ENCODE assay signal across 21 mouse cellular contexts in genomic region chr2:97544673-97545071, GRCm38 (mm10).
A peak's percentile ranks its signal among the peaks of the same experiment; 100 is the strongest.
DNase-seq lines count a peak whose midpoint lies in the region; ATAC-seq and TF ChIP-seq lines count a peak whose summit lies in the region.
"Had no signal": no experiment of that assay in that cellular context is flagged by ENCODE, and none has a peak within 500 bp of the region (broad histone marks: within the 10 kb centered on the region; RNA-seq: fewer than 3 reads in every experiment).

No protein-coding gene starts in this region.

- TF ChIP-seq CTCF in liver, postnatal 0 days (IDR thresholded peaks at IDR 0.05; ENCODE audit: low read depth) = no peak

- H3K9me3 ChIP-seq in forebrain, embryonic 14.5 days (replicated peaks; ENCODE audit: control insufficient read depth, low read length) = no peaks in the 10 kb centered on the region
- H3K9me3 ChIP-seq in forebrain, embryonic 16.5 days (ENCODE audit: control insufficient read depth, low read length) = no peaks in the 10 kb centered on the region
- no peaks in the 10 kb centered on the region for H3K9me3 ChIP-seq in hindbrain, embryonic 16.5 days (ENCODE audit: control insufficient read depth, low read length)
- no peaks in the 10 kb centered on the region for H3K9me3 ChIP-seq in hindbrain, embryonic 10.5 days
- no peaks in the 10 kb centered on the region; the same call in 1 of the 2 replicates for H3K9me3 ChIP-seq in liver, postnatal 0 days (ENCODE audit: low read length)
- H3K9me3 ChIP-seq: embryonic facial prominence, embryonic 13.5 days; heart, embryonic 13.5 days had no signal

- H3K4me1 ChIP-seq in forebrain, embryonic 14.5 days (ENCODE audit: control insufficient read depth, insufficient read depth, low read length) = peaks cover 7% of the 10 kb centered on the region; the same call in 1 of the 2 replicates
- H3K4me1 ChIP-seq in forebrain, embryonic 16.5 days (replicated peaks; ENCODE audit: control insufficient read depth, insufficient read depth, low read length) = peaks cover 7% of the 10 kb centered on the region; the same call in 1 of the 2 replicates
- peaks cover 3% of the 10 kb centered on the region for H3K4me1 ChIP-seq in hindbrain, embryonic 16.5 days (ENCODE audit: control insufficient read depth, insufficient read depth, low read depth, low read length)
- H3K4me1 ChIP-seq in hindbrain, embryonic 10.5 days (replicated peaks) = peaks cover 7% of the 10 kb centered on the region; the same call in 1 of the 2 replicates
- no peaks in the 10 kb centered on the region for H3K4me1 ChIP-seq in liver, postnatal 0 days (ENCODE audit: insufficient read depth)
- H3K4me1 ChIP-seq: embryonic facial prominence, embryonic 13.5 days; heart, embryonic 13.5 days had no signal

- no peaks in the 10 kb centered on the region for H3K27me3 ChIP-seq in forebrain, embryonic 14.5 days (replicated peaks; ENCODE audit: control insufficient read depth, insufficient read depth, low read length)
- no peaks in the 10 kb centered on the region for H3K27me3 ChIP-seq in forebrain, embryonic 16.5 days (replicated peaks; ENCODE audit: control insufficient read depth, insufficient read depth, low read length)
- no peaks in the 10 kb centered on the region for H3K27me3 ChIP-seq in hindbrain, embryonic 16.5 days (replicated peaks; ENCODE audit: control insufficient read depth, insufficient read depth, low read length)
- no peaks in the 10 kb centered on the region for H3K27me3 ChIP-seq in hindbrain, embryonic 10.5 days (ENCODE audit: insufficient read depth, poor library complexity, severe bottlenecking)
- H3K27me3 ChIP-seq in liver, postnatal 0 days (ENCODE audit: insufficient read depth, low read length) = no peaks in the 10 kb centered on the region
- H3K27me3 ChIP-seq: CH12.LX; embryonic facial prominence, embryonic 13.5 days; heart, embryonic 13.5 days had no signal

- H3K9ac ChIP-seq in forebrain, embryonic 14.5 days (ENCODE audit: low read length) = no peak overlapping the region
- no peak overlapping the region for H3K9ac ChIP-seq in forebrain, embryonic 16.5 days (replicated peaks; ENCODE audit: low read depth, low read length)
- H3K9ac ChIP-seq in hindbrain, embryonic 16.5 days (ENCODE audit: low read depth, low read length) = no peak overlapping the region
- no peak overlapping the region for H3K9ac ChIP-seq in liver, postnatal 0 days (replicated peaks)
- H3K9ac ChIP-seq: embryonic facial prominence, embryonic 13.5 days; heart, embryonic 13.5 days had no signal

- TF ChIP-seq EP300 in liver, postnatal 0 days (IDR thresholded peaks at IDR 0.05; ENCODE audit: low read depth) = no peak

- H3K4me2 ChIP-seq in forebrain, embryonic 14.5 days (ENCODE audit: low read length) = 0 out of 2 replicates have a peak overlapping the region, but pooled peaks have one; percentile 14
- no peak overlapping the region for H3K4me2 ChIP-seq in forebrain, embryonic 16.5 days (ENCODE audit: low read length)
- H3K4me2 ChIP-seq in hindbrain, embryonic 16.5 days (ENCODE audit: low read length) = no peak overlapping the region
- H3K4me2 ChIP-seq in liver, postnatal 0 days (ENCODE audit: low read depth, low read length) = no peak overlapping the region
- H3K4me2 ChIP-seq: embryonic facial prominence, embryonic 13.5 days; heart, embryonic 13.5 days had no signal

- 0 out of 2 replicates have a peak overlapping the region, but pooled peaks have one; percentile 53 for H3K27ac ChIP-seq in forebrain, embryonic 14.5 days (ENCODE audit: low read depth, low read length)
- H3K27ac ChIP-seq in forebrain, embryonic 16.5 days (ENCODE audit: low read length) = no peak overlapping the region
- peak overlapping the region; percentile 17; the same call in 1 of the 2 replicates for H3K27ac ChIP-seq in hindbrain, embryonic 16.5 days (ENCODE audit: low read depth, low read length)
- no peak overlapping the region for H3K27ac ChIP-seq in hindbrain, embryonic 10.5 days
- H3K27ac ChIP-seq in liver, postnatal 0 days (ENCODE audit: low read depth) = no peak overlapping the region
- H3K27ac ChIP-seq: embryonic facial prominence, embryonic 13.5 days; gastrocnemius, adult 2 months; heart, embryonic 13.5 days had no signal

- ATAC-seq in forebrain, embryonic 14.5 days = no peak
- no peak for ATAC-seq in forebrain, embryonic 16.5 days
- no peak; the same call in 1 of the 2 replicates for ATAC-seq in hindbrain, embryonic 16.5 days
- no peak for ATAC-seq in liver, postnatal 0 days
- ATAC-seq: activated CD4-positive, CD25-positive, alpha-beta regulatory T cell, adult 4 months; intestine, embryonic 16.5 days; Patski had no signal

- peak; percentile 19 for DNase-seq in forebrain, embryonic 14.5 days (ENCODE audit: low spot score)
- DNase-seq in hindbrain, embryonic 10.5 days (ENCODE audit: low spot score) = no peak
- DNase-seq in retina, embryonic 14.5 days (ENCODE audit: low spot score) = peak; percentile 26
- no peak for DNase-seq in retina, postnatal 1 day
- no peak for DNase-seq in liver, postnatal 0 days
- DNase-seq: adrenal gland, postnatal 14 days; cerebellum, adult 18-20 months; cerebellum, adult 9-11 months; cerebellum, postnatal 36 days; gastrocnemius, adult 2 months; gastrocnemius, postnatal 25 days; heart, adult 11 months; heart, postnatal 36 days had no signal

- H3K4me3 ChIP-seq in forebrain, embryonic 14.5 days (ENCODE audit: low read depth, low read length) = no peak overlapping the region
- H3K4me3 ChIP-seq in forebrain, embryonic 16.5 days (replicated peaks; ENCODE audit: low read length) = no peak overlapping the region
- no peak overlapping the region for H3K4me3 ChIP-seq in hindbrain, embryonic 16.5 days (ENCODE audit: low read length)
- H3K4me3 ChIP-seq in hindbrain, embryonic 10.5 days = no peak overlapping the region
- H3K4me3 ChIP-seq in liver, postnatal 0 days (ENCODE audit: low read depth, low read length) = no peak overlapping the region
- H3K4me3 ChIP-seq: embryonic facial prominence, embryonic 13.5 days; gastrocnemius, adult 2 months; heart, embryonic 13.5 days had no signal

- H3K36me3 ChIP-seq in forebrain, embryonic 14.5 days (ENCODE audit: control insufficient read depth, insufficient read depth, low read length) = no peaks in the 10 kb centered on the region
- no peaks in the 10 kb centered on the region for H3K36me3 ChIP-seq in forebrain, embryonic 16.5 days (ENCODE audit: control insufficient read depth, insufficient read depth)
- H3K36me3 ChIP-seq in hindbrain, embryonic 16.5 days (ENCODE audit: control insufficient read depth, insufficient read depth, low read length) = no peaks in the 10 kb centered on the region
- H3K36me3 ChIP-seq in hindbrain, embryonic 10.5 days = no peaks in the 10 kb centered on the region
- H3K36me3 ChIP-seq in liver, postnatal 0 days (replicated peaks; ENCODE audit: insufficient read depth, low read length) = no peaks in the 10 kb centered on the region
- H3K36me3 ChIP-seq: embryonic facial prominence, embryonic 13.5 days; heart, embryonic 13.5 days had no signal

Comparison
In these comparisons a context has a peak if more than half of its experiments do, and no peak if none do; other contexts are left out.
1. DNase-seq: peak in forebrain, embryonic 14.5 days (single experiment) and retina, embryonic 14.5 days (single experiment); none in hindbrain, embryonic 10.5 days (single experiment), retina, postnatal 1 day (single experiment) and liver, postnatal 0 days (single experiment).
2. H3K27ac ChIP-seq: peak in forebrain, embryonic 14.5 days (single experiment) and hindbrain, embryonic 16.5 days (single experiment); none in forebrain, embryonic 16.5 days (single experiment), hindbrain, embryonic 10.5 days (single experiment) and liver, postnatal 0 days (single experiment).